Mouse (Mus musculus) 3T3-L1 (cell line): ENCODE data around the gene Gdi2.
"Not testable (repeated sequence)": the region's sequence is repeated elsewhere in the genome, so short reads cannot be mapped to it uniquely, and the experiment has no call there.

ENCODE experiments used
- DNase-seq: peaks from one replicate; pipeline ENCODE4 v3.0.0-alpha.2; 2015; ENCODE audit warnings: low read depth, low spot score

Gdi2 gene

DNA sequence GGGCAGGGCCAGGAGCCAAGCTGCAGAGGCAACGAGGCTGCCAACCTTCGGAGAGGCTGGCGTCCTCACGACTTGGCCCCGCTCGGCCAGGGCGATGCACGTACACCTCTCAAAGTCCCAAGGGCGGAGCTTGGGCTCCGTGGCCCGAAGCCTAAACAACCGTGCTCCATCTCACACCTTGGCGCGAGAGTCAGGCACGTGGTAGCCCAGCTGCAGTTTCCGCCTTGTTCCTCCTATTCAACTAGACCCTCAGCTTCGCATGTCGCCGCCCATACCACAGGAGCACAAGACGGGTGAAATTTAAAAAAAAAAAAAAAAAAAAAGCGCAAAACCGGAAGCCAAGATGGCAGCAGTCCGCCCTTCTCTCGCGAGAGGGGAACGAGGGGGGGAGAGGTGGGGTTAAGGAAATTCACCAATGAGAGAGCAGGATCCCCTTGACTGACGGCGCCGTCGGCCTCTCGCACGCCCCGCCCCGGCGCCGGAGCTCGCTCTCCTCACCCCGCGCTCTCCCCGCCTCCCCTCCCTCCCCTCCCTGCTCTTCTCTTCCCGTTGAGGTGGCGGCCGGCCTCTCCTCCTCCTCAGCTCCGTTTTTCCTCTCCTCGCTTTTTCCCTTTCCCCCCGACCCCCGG lies at the start of gene Gdi2:
Gene Gdi2 (plus strand): TSS at position 470 of the 629 bp plus-strand sequence.
- peak; percentile 95 for DNase-seq

DNA sequence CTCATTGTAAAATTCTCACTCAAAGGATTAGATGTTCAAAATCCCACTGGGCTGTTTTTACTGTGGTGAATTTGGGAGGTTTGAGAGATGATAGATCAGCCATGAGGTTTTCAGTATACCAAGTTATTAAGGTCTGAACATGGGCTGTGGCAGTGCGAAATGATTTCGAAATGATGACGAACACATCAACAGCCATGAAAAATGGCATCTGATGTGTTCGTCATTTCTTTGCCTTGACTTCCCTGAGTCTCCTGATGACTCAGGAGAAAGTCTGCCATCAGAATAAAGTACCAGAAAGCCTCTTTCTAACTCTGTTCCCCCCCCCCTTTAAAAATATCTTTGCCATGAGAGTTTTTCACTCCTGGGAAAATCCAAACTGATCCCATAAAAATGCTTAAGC lies 42.3 kb upstream of the Gdi2 start:
- peak; percentile 65 for DNase-seq

- not testable (repeated sequence) for DNase-seq
These were observed 36.8 kb upstream of the Gdi2 start for GRCm38 (mm10) chr13:3501014-3501413.

DNA sequence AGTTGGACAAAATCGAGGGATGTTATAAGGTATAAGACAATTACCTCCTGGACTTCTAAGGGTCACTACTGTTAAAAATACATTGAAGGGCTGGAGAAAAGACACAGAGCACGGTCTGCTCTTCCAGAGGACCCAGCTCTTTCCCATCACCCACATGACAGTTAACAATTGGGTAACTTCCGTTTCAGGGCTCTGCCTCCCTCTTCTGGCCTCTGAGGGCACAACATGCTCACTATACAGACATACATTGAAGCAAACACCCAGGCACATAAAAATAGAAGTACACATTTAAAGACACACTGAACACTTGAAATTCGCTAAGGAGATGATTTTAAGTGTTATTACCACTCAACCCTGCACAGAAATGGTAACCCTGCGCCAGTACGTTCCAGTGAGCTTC lies 22.5 kb upstream of the Gdi2 start:
- DNase-seq: peak; percentile 23

- DNase-seq: not testable (repeated sequence)
These were observed 18.5 kb upstream of the Gdi2 start for GRCm38 (mm10) chr13:3519357-3519756.

- DNase-seq: not testable (repeated sequence)
These were observed 17.9 kb upstream of the Gdi2 start for GRCm38 (mm10) chr13:3519994-3520393.

DNA sequence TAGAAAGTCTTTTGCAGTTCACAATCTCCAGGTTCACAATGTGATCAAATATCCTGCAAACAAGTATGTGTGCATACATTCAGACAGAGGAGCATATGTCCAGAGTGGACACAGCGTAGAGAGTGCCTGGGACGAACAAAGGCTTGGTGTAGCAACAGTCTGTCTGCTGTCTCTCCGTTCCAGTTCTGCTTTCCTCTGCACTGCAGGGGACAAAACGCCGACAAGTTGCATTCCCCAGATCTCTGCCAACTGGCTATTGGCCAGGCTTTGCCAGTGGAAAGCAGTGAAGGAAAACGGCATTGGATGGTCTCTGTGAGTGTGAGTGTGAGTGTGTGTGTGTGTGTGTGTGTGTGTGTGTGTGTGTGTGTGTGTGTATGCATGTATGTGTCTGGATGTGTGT lies 14.4 kb upstream of the Gdi2 start:
- no peak for DNase-seq

DNA sequence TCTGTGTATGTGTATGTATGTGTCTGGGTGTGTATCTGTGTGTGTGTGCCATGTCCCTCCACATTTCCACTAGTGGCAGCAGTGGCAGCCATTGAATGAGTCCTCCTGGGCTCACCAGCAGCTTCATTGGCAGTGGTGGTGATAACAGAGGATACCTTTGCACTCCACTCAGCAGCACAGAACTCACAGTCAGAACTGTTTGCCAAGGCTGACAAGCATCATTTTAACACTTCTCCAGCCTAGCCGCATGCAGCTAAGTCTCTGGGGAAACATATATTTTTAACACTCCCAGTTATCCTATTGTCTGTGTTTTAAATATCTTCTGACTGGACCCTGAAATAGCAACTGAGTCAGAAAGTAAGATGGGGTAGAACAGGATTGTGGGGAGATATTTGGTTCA lies 13.9 kb upstream of the Gdi2 start:
- DNase-seq: no peak

GRCm38 (mm10) chr13:3525611-3526051 lies 12.2 kb upstream of the Gdi2 start:
- no peak for DNase-seq

- no peak for DNase-seq
These were observed 11.5 kb upstream of the Gdi2 start for GRCm38 (mm10) chr13:3526328-3526727.

DNA sequence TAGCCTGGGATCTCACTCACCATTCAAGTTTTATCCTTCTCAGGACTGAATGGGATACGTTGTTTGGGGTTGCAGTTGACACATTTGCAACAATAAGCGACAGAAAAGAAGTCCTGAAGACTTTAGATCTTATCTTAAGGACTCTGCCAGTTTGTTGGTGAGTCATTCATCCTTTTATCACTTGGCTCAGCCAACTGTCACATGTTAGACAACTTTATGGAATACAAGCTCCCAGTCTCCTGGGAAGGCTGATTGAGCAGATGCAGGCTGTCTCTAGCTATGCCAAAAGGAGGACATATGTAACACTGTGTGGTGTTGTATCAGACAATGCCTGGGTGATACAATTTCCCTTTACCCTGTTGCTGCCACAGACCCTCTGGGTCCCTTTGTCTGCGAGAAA lies 7.4 kb upstream of the Gdi2 start:
- peak; percentile 18 for DNase-seq

- not testable (repeated sequence) for DNase-seq
These were observed 6.7 kb upstream of the Gdi2 start for GRCm38 (mm10) chr13:3531176-3531575.

DNA sequence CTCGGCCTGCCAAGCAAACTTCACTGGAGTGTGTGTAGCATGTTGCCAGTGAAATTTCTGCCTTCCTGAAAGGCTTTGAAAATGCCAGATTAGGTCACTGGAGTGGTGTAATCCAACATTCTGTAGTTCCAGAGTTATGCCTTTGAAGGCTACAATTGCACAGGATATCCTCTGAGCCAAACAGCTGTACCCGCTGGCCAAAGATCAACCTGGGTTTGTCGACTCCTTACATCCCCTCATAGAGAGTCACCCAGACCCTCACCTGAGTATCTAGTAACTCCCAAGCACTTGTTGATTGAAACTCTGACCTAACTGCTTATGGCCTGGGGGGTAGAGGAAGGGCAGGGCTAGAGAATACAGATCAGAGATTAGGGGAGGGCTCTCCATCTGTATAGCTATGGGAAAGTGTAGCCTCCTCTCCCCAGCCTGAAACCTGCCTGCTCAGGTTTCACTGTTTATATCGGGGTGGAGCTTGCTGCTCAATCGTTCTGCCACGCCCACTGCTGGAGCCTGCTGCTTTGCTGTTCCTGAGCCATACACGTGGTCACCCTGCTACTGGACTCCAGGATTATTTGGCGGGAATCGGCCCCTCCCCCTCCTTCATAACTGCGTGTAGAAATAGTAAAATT lies 6.1 kb upstream of the Gdi2 start:
- no peak for DNase-seq

GRCm38 (mm10) chr13:3532451-3532850 lies 5.4 kb upstream of the Gdi2 start:
- DNase-seq: no peak

- DNase-seq: no peak
These were observed 3.7 kb upstream of the Gdi2 start for GRCm38 (mm10) chr13:3534146-3534545.

DNA sequence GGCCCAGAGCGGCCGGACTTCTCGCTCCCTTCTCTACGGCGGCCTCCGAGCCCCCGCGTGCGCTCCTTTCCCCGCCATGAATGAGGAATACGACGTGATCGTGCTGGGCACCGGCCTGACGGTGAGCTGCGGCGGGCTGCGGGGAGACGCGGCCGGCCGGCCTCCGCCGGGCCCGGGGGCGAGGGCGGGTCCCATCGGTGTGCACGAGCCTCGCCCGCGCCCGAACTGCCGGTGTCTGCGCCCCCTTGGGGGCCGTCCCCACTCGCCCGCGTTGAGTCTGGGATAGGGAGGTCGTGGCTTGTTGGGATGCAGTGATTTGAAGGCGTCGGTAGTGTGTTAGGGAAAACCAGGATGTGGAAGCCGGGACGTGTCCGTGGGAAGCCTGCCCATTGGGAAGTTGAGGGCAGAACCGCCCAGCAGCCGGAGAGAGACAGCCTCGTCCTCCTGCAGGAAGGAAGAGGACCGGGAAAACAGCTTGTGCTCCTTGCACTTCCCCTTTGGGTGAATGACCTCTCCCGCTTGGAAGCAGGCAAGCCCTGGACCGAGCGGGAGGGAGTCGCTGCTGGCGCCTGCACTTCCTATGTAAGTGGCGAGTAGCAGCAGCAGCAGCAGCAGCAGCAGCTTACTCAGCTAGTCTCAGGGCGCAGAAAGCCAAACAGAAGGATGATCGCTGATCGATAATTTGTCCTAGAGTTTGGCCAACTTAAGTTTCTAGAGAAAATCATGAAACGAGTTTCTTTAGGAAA lies 533 bp downstream of the Gdi2 start:
- DNase-seq: peak; percentile 75

GRCm38 (mm10) chr13:3538969-3539562 lies 1.2 kb downstream of the Gdi2 start:
- peak; percentile 23 for DNase-seq

DNA sequence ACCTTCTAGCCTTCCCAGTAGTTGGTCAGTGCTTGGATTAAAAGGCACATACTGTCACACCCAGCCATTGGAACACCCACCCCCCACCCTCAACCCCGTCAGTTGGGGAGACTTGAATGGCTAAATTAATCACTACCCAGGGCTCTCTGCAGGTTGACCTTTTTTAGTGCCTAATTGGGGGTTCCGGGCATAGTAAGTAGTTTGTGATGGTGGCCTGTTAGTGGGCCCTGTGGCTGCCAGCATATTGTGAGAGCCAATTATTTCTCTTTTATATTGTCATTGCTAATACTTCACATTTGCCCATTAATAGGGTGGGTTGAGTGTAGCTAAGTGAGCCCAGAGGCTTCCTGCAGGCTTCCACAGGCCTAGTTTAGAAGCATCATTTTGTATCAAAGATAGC lies 2.3 kb downstream of the Gdi2 start:
- no peak for DNase-seq

DNA sequence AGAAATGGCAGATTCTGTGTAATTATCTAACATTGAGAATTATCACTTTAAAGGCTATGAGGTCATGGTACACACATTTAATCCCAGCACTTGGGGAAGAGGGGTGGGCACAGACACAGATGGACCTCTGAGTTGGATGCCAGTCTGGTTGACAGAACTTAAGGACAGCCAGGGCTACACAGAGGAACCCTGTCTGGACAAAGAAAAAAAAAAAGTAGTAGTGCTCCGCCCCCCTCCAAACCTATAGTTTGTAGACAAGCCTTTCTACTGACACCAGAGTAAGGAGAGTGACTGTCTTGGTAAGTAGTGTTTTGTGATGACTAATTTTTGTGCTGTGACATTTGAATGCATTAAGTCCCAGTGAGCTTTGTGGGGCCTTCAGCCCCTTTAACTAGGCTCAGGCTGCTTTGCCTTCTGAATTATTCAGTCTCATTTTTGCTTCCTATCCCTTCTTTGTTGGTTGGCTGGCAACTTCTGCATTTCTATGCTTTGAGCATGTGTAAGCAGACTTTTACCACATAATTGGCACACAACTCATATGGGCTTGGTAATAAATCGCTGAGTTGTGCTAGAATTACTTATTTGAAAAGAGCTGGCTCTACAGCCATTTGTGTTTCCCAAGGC lies 3.4 kb downstream of the Gdi2 start:
- peak; percentile 45 for DNase-seq

- DNase-seq: no peak
These were observed 6.4 kb downstream of the Gdi2 start for GRCm38 (mm10) chr13:3544077-3544874.

DNA sequence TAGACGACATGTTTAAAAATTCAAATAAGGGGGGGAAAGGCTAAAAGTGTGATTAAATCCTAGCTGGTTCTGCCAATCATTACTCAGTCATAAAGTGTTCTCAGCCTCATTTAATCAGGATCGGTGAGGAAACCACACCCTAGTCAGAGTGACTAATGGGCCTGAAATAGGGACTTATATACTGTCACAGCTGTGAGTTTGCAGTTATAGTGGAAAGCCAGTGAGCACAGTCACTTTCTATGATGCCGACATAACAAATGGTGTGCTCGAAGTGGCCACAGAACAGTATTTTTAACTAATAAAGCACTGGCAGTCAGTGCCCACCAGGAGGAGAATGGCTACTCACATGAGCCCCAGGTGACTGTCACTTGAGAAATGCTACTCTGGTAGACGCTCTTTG lies 7.1 kb downstream of the Gdi2 start:
- no peak for DNase-seq
